Mouse (Mus musculus) forebrain, embryonic 10.5 days (tissue): Measurements from ENCODE around the gene Dnajb8. TPM values are rescaled to one million over a fixed set of nuclear protein-coding genes. Genes with fewer than 3 reads are reported as not detected.

Source experiments
- DNase-seq: peaks from one replicate; pipeline ENCODE4 v3.0.0-alpha.2; 2017; ENCODE audit warnings: low spot score; ENCODE audit errors: extremely low spot score
- H3K27ac ChIP-seq: fragments of 300-500 bp; sonication (generic); 2 replicates; pipeline ENCODE4 v1.5.1; 2016; ENCODE audit warnings: mild to moderate bottlenecking
- H3K27me3 ChIP-seq: fragments of 300-500 bp; sonication (generic); 2 replicates; pipeline ENCODE4 v1.6.1; 2016; ENCODE audit warnings: mild to moderate bottlenecking; ENCODE audit not compliant: poor library complexity, severe bottlenecking
- H3K36me3 ChIP-seq: fragments of 300-500 bp; sonication (generic); replicated peaks from 2 replicates; pipeline ENCODE4 v1.6.1; 2016; ENCODE audit warnings: mild to moderate bottlenecking, moderate library complexity
- H3K4me1 ChIP-seq: fragments of 300-500 bp; sonication (generic); 2 replicates; pipeline ENCODE4 v1.6.1; 2016
- H3K4me3 ChIP-seq: fragments of 300-500 bp; sonication (generic); 2 replicates; pipeline ENCODE4 v1.5.1; 2016; ENCODE audit warnings: mild to moderate bottlenecking, moderate library complexity
- H3K9me3 ChIP-seq: fragments of 300-500 bp; sonication (generic); 2 replicates; pipeline ENCODE4 v1.6.1; 2016; ENCODE audit warnings: mild to moderate bottlenecking, moderate library complexity
- WGBS: fragments of 180-500 bp; shearing (Covaris S2); methylation state at CpG from one replicate; pipeline ENCODE4 v1.1.7; 2016; 5-methylcytosine and 5-hydroxymethylcytosine counted together
- polyA plus RNA-seq: library from polyadenylated mRNA; unstranded; fragments of >200 nt; fragmentation: Nextera tagmentation; extraction: Ambion mirVana; gene quantifications from 2 replicates; pipeline ENCODE4 v1.2.1, GENCODE M21; 2016

Dnajb8 gene
- polyA plus RNA-seq, 1 experiment from 2014 or later = not detected

- no peak overlapping the region for H3K27ac ChIP-seq
- 83% methylated on average over 2 of the region's 2 CpGs for WGBS
- H3K9me3 ChIP-seq = no peaks in the 10 kb centered on the region
- peaks cover 3% of the 10 kb centered on the region; the same call in 1 of the 2 replicates for H3K36me3 ChIP-seq
- no peaks in the 10 kb centered on the region for H3K27me3 ChIP-seq
- DNase-seq = no peak
- H3K4me3 ChIP-seq = no peak overlapping the region
- H3K4me1 ChIP-seq = no peaks in the 10 kb centered on the region
Measured at GRCm38 (mm10) chr6:88278141-88278540, 56.1 kb downstream of the Dnajb8 start.

GRCm38 (mm10) chr6:88290129-88290766 lies 68.2 kb downstream of the Dnajb8 start:
- H3K27me3 ChIP-seq = no peaks in the 10 kb centered on the region
- no peak overlapping the region for H3K27ac ChIP-seq
- peaks cover 9% of the 10 kb centered on the region for H3K36me3 ChIP-seq
- no peak for DNase-seq
- no peaks in the 10 kb centered on the region for H3K9me3 ChIP-seq
- no peak overlapping the region for H3K4me3 ChIP-seq
- H3K4me1 ChIP-seq = peaks cover 6% of the 10 kb centered on the region; the same call in 1 of the 2 replicates
- 87% methylated on average over 6 of the region's 6 CpGs for WGBS

- Histone ChIP-seq H3K4me1 (peaks cover 6% of the 10 kb centered on the region; the same call in 1 of the 2 replicates), H3K4me3 (no peak overlapping the region), H3K9me3 (no peaks in the 10 kb centered on the region), H3K27me3 (no peaks in the 10 kb centered on the region), H3K27ac (no peak overlapping the region), H3K36me3 (peaks cover 18% of the 10 kb centered on the region)
- no peak for DNase-seq
- 78% methylated on average over 4 of the region's 4 CpGs for WGBS
Measured at GRCm38 (mm10) chr6:88292274-88292909, 70.3 kb downstream of the Dnajb8 start.

GRCm38 (mm10) chr6:88299491-88299890 lies 77.4 kb downstream of the Dnajb8 start:
- no peaks in the 10 kb centered on the region for H3K27me3 ChIP-seq
- no peaks in the 10 kb centered on the region for H3K9me3 ChIP-seq
- H3K36me3 ChIP-seq = peaks cover 17% of the 10 kb centered on the region
- no peak overlapping the region for H3K27ac ChIP-seq
- WGBS = 62% methylated on average over 2 of the region's 2 CpGs
- no peak overlapping the region for H3K4me3 ChIP-seq
- H3K4me1 ChIP-seq = peaks cover 17% of the 10 kb centered on the region
- no peak for DNase-seq

GRCm38 (mm10) chr6:88301234-88301633 lies 79.2 kb downstream of the Dnajb8 start:
- Histone ChIP-seq H3K9me3 (no peaks in the 10 kb centered on the region), H3K4me3 (no peak overlapping the region), H3K27me3 (no peaks in the 10 kb centered on the region), H3K36me3 (peaks cover 17% of the 10 kb centered on the region), H3K4me1 (peaks cover 17% of the 10 kb centered on the region), H3K27ac (no peak overlapping the region)
- no peak for DNase-seq
- 79% methylated on average over 7 of the region's 7 CpGs for WGBS

Other genes starting within 250 kb of the Dnajb8 start
- gene H1fx, start 240.6 kb upstream of the Dnajb8 start, polyA plus RNA-seq = 20.1 and 20.3 TPM in 2 replicates
- gene Rab7, start 177.0 kb upstream of the Dnajb8 start, polyA plus RNA-seq = 202 and 205 TPM in 2 replicates
- 301 and 303 TPM in 2 replicates for gene Rpn1, start 137.8 kb upstream of the Dnajb8 start, polyA plus RNA-seq
- 18.2 and 19.6 TPM in 2 replicates for gene Gata2, start 28.4 kb upstream of the Dnajb8 start, polyA plus RNA-seq
- gene Eefsec, start 224.3 kb downstream of the Dnajb8 start, polyA plus RNA-seq = 38.6 and 40.6 TPM in 2 replicates
- gene Ruvbl1, start 243.1 kb downstream of the Dnajb8 start, polyA plus RNA-seq = 221 TPM in 2 replicates